In the genomic region with DNA sequence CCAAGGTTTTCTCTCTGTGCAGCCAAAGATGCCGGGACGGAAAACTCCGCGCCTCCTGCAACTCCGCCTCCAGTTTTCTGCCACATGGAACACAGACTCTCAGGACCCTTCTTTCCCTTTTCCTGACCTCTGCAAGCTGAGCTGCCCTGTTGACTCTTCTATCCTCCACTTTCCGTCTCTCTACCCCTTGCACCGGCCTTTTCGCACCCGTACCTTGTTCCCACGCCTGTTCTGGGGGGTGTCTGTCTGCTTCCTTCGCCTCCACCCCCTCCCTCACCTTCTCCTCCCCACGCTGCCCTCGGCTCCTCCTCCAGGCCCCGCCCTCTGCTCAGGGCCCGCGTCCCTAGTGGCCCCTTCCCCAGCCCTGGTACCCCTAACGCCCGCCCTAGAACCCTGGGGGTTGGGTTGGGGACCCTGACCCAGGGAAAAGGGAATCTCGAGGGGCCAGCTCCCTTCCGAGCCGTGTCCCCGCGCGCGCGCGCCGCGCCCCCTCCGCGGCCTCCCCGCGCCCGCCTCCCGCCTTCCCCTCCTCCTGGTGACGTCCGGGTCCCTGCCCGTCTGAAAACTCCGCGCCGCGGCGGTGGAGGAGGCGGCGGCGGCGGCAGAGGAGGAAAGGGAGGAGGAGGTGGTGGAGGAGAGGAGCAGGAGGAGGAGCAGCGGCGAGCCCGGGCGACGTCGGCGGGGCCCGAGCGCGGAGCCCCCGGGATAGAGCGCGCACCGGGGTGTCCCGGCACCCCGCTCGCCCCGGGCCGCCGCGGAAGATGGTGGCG, we compare ENCODE assay signal across 8 mouse cellular contexts. TPM values are rescaled to one million over a fixed set of nuclear protein-coding genes. Genes with fewer than 3 reads are reported as not detected.
DNase-seq lines count a peak whose midpoint lies in the region; ATAC-seq and TF ChIP-seq lines count a peak whose summit lies in the region.

A gene (plus strand): TSS at position 562 of the 770 bp plus-strand sequence.

- no peaks in the 10 kb centered on the region; a peak in 1 of 4 replicates for H3K4me1 ChIP-seq in ES-E14 (ENCODE audit: control insufficient read depth in 2 of 2, insufficient read depth in 2 of 2, low read length in 2 of 2, poor library complexity in 1 of 2)
- peaks cover 19% of the 10 kb centered on the region; the same call in 1 of the 2 replicates for H3K4me1 ChIP-seq in hindbrain, embryonic 12.5 days

- peaks cover 14% of the 10 kb centered on the region; the same call in 1 of the 2 replicates for H3K27me3 ChIP-seq in hindbrain, embryonic 12.5 days

- in situ Hi-C loops in ES-E14 (cut with MboI; ENCODE audit: low sequenced_read_pairs in 2 of 2, unreplicated experiment in 2 of 2), result no loop called here

- H3K9ac ChIP-seq in ES-E14 (ENCODE audit: insufficient read depth, low read depth, low read length, poor library complexity, severe bottlenecking), result peak within 1 kb of the TSS; percentile 69
- peak within 1 kb of the TSS; percentile 79 for H3K9ac ChIP-seq in hindbrain, embryonic 12.5 days

- H3K36me3 ChIP-seq in ES-E14 (ENCODE audit: control insufficient read depth, insufficient read depth, low read length, poor library complexity, severe bottlenecking), result no peaks in the 10 kb centered on the region
- no peaks in the 10 kb centered on the region for H3K36me3 ChIP-seq in hindbrain, embryonic 12.5 days

- under 1% methylated on average over 55 of the region's 69 CpGs for WGBS in hindbrain, embryonic 12.5 days

- peak; percentile 86 for ATAC-seq in hindbrain, embryonic 12.5 days (ENCODE audit: low FRiP score)

- H3K4me2 ChIP-seq in hindbrain, embryonic 12.5 days (replicated peaks), result peak within 1 kb of the TSS; percentile 84

- H3K27ac ChIP-seq in ES-E14 (ENCODE audit: insufficient read depth, low read depth, low read length, poor library complexity, severe bottlenecking), result no peak within 1 kb of the TSS
- H3K27ac ChIP-seq in hindbrain, embryonic 12.5 days, result peak within 1 kb of the TSS; percentile 84

- H3K9me3 ChIP-seq in ES-E14 (ENCODE audit: control insufficient read depth, insufficient read depth, low read depth, low read length), result no peaks in the 10 kb centered on the region
- H3K9me3 ChIP-seq in hindbrain, embryonic 12.5 days (replicated peaks), result no peaks in the 10 kb centered on the region

- H3K4me3 ChIP-seq in ES-E14 (ENCODE audit: insufficient read depth in 1 of 2, low read depth in 1 of 2, low read length in 2 of 2, poor library complexity in 1 of 2, severe bottlenecking in 1 of 2), result peak within 1 kb of the TSS; percentile 76 to 96
- peak within 1 kb of the TSS; percentile 65 for H3K4me3 ChIP-seq in hindbrain, embryonic 12.5 days

- peak; percentile 47 for DNase-seq in ES-E14 (ENCODE audit: low read depth, low spot score)
- peak; percentile 24 for DNase-seq in cerebellum, adult 9-10 months
- DNase-seq in frontal cortex, postnatal 14 days (ENCODE audit: low spot score in 2 of 2), result peak; percentile 60 to 72
- peak; percentile 82 to 87 for DNase-seq in layer of hippocampus, postnatal 36 days
- DNase-seq in lung, postnatal 25 days (ENCODE audit: low spot score), result peak; percentile 81
- DNase-seq in retina, adult 2 months (ENCODE audit: low read depth, low spot score), result peak; percentile 61
- DNase-seq in thymus, postnatal 25 days, result peak; percentile 89

TF ChIP-seq in ES-E14, 5 proteins besides CTCF, POLR2A, EP300 and RAD21:
- TF ChIP-seq CHD2 (IDR thresholded peaks at IDR 0.05; ENCODE audit: low read depth, low read length), result no peak
- TF ChIP-seq ZNF384 (IDR thresholded peaks at IDR 0.05; ENCODE audit: low read depth, low read length), result no peak
- TF ChIP-seq HCFC1 (IDR thresholded peaks at IDR 0.05; ENCODE audit: borderline replicate concordance, insufficient read depth, low read length), result no peak
- TF ChIP-seq MAFK (IDR thresholded peaks at IDR 0.05; ENCODE audit: insufficient read depth, low read depth, low read length), result no peak
- no peak for TF ChIP-seq ZC3H11A (IDR thresholded peaks at IDR 0.05; ENCODE audit: borderline replicate concordance, low read depth, low read length)

RNA-seq across cellular contexts. Expression of the gene that starts here (rescaled TPM):
- total RNA-seq in ES-E14 (2012; rRNA removed), result 3.6 and 5.5 TPM in 2 replicates
- 2.4 and 3.6 TPM in 2 replicates for polyA plus RNA-seq in hindbrain, embryonic 12.5 days (2016; fragmentation: Nextera tagmentation; extraction: Ambion mirVana)
- total RNA-seq in layer of hippocampus, postnatal 36 days (2021), result 10 to 100 TPM; 48.9 to 49.5 TPM

Comparison
In these comparisons a context has a peak if more than half of its experiments do, and no peak if none do; other contexts are left out.
1. DNase-seq: peak in every context shown above with its lines; median percentile 89 in thymus, postnatal 25 days; 84 in layer of hippocampus, postnatal 36 days; 81 in lung, postnatal 25 days; 66 in frontal cortex, postnatal 14 days; 61 in retina, adult 2 months; 47 in ES-E14; 24 in cerebellum, adult 9-10 months.